Mouse (Mus musculus) ES-E14 (cell line): ENCODE measurements around the gene Bcat1. TPM values are rescaled to one million over a fixed set of nuclear protein-coding genes. Genes with fewer than 3 reads are reported as not detected.

Source experiments
- DNase-seq: peaks from one replicate; pipeline ENCODE4 v3.0.0-alpha.2; 2013; ENCODE audit warnings: low read depth, low spot score
- H3K27ac ChIP-seq: 2 replicates; pipeline ENCODE4 v1.5.1; 2012; ENCODE audit warnings: low read depth, mild to moderate bottlenecking, low read length, moderate library complexity, mixed read lengths; ENCODE audit not compliant: poor library complexity, insufficient read depth, severe bottlenecking
- H3K36me3 ChIP-seq: 2 replicates; pipeline ENCODE4 v1.6.1; 2012; ENCODE audit warnings: mild to moderate bottlenecking, low read length, moderate library complexity, mixed read lengths; ENCODE audit not compliant: control insufficient read depth, poor library complexity, insufficient read depth, severe bottlenecking
- H3K4me1 ChIP-seq, 2 experiments: fragments of 150-350 bp in 1 of 2; sonication (generic) in 1 of 2; 2 replicates each; pipeline ENCODE4 v1.6.1; 2012; ENCODE audit warnings: low read length in 2 of 2, mild to moderate bottlenecking in 1 of 2, mixed read lengths in 1 of 2; ENCODE audit not compliant: control insufficient read depth in 2 of 2, insufficient read depth in 2 of 2, poor library complexity in 1 of 2
- H3K4me3 ChIP-seq, 2 experiments: fragments of 150-350 bp in 1 of 2; sonication (generic) in 1 of 2; 2 replicates each; pipeline ENCODE4 v1.5.1; 2012; ENCODE audit warnings: low read length in 2 of 2, low read depth in 1 of 2, mild to moderate bottlenecking in 1 of 2, mixed read lengths in 1 of 2; ENCODE audit not compliant: insufficient read depth in 1 of 2, poor library complexity in 1 of 2, severe bottlenecking in 1 of 2
- H3K9ac ChIP-seq: 2 replicates; pipeline ENCODE4 v1.6.1; 2012; ENCODE audit warnings: low read depth, mild to moderate bottlenecking, low read length, mixed read lengths; ENCODE audit not compliant: poor library complexity, insufficient read depth, severe bottlenecking
- H3K9me3 ChIP-seq: fragments of 150-350 bp; sonication (generic); 2 replicates; pipeline ENCODE4 v1.6.1; 2012; ENCODE audit warnings: low read depth, mild to moderate bottlenecking, low read length; ENCODE audit not compliant: control insufficient read depth, insufficient read depth
- CHD2 ChIP-seq: IDR thresholded peaks from 2 replicates; pipeline ENCODE4 v1.6.1; 2014; ENCODE audit warnings: mild to moderate bottlenecking, low read depth, low read length, inconsistent platforms
- HCFC1 ChIP-seq: IDR thresholded peaks from 2 replicates; pipeline ENCODE4 v1.6.1; 2012; ENCODE audit warnings: low read length, inconsistent platforms, borderline replicate concordance; ENCODE audit not compliant: insufficient read depth
- MAFK ChIP-seq: IDR thresholded peaks from 2 replicates; pipeline ENCODE4 v1.6.1; 2014; ENCODE audit warnings: mild to moderate bottlenecking, low read depth, low read length, inconsistent platforms; ENCODE audit not compliant: insufficient read depth
- ZC3H11A ChIP-seq: IDR thresholded peaks from 2 replicates; pipeline ENCODE4 v1.6.1; 2012; ENCODE audit warnings: low read depth, mild to moderate bottlenecking, inconsistent platforms, low read length, borderline replicate concordance
- ZNF384 ChIP-seq: IDR thresholded peaks from 2 replicates; pipeline ENCODE4 v1.6.1; 2012; ENCODE audit warnings: low read depth, low read length, inconsistent platforms
- in situ Hi-C, 2 experiments: fragments of 600-800 bp; cut with MboI; formaldehyde crosslinking; loops; one replicate each; pipeline ENCODE4 v1.15.1; 2025; ENCODE audit warnings: low sequenced_read_pairs in 2 of 2, inconsistent platforms in 1 of 2; ENCODE audit not compliant: unreplicated experiment in 2 of 2
- total RNA-seq: library from RNA; depleted of rRNA; stranded (reverse); fragments of 300-350 nt; gene quantifications from 2 replicates; pipeline ENCODE4 v1.2.3, GENCODE M21; 2012

Bcat1 gene
- total RNA-seq, 1 experiment: 180 TPM

- Histone ChIP-seq H3K36me3 (peaks cover 37% of the 10 kb centered on the region), H3K9me3 (no peaks in the 10 kb centered on the region), H3K4me1 (peaks cover 0 to 2% of the 10 kb centered on the region in 2 experiments; a peak in 1 of 4 replicates), H3K9ac (peak overlapping the region; percentile 40; the same call in 1 of the 2 replicates), H3K27ac (no peak overlapping the region), H3K4me3 (no peak overlapping the region; a peak in 1 of 4 replicates)
- no peak for TF ChIP-seq HCFC1
- TF ChIP-seq MAFK: no peak
- TF ChIP-seq ZC3H11A: no peak
- in situ Hi-C loops: no loop called here
- no peak for DNase-seq
Measured at GRCm38 (mm10) chr6:145040732-145041131, 35.3 kb downstream of the Bcat1 start.

GRCm38 (mm10) chr6:145037626-145038025 is 38.4 kb downstream of the Bcat1 start:
- peaks cover 0 to 2% of the 10 kb centered on the region in 2 experiments; a peak in 1 of 4 replicates for H3K4me1 ChIP-seq
- no peak overlapping the region for H3K27ac ChIP-seq
- H3K9me3 ChIP-seq: no peaks in the 10 kb centered on the region
- H3K9ac ChIP-seq: no peak overlapping the region
- TF ChIP-seq ZNF384: 0 out of 2 replicates have a peak, but pooled peaks have one; percentile 15
- TF ChIP-seq CHD2: no peak
- in situ Hi-C loops: no loop called here
- H3K4me3 ChIP-seq: no peak overlapping the region
- no peak for DNase-seq
- peaks cover 44% of the 10 kb centered on the region for H3K36me3 ChIP-seq

GRCm38 (mm10) chr6:145035412-145035811 is 40.6 kb downstream of the Bcat1 start:
- Histone ChIP-seq H3K4me3 (no peak overlapping the region), H3K4me1 (no peaks in the 10 kb centered on the region), H3K36me3 (peaks cover 54% of the 10 kb centered on the region), H3K9me3 (no peaks in the 10 kb centered on the region), H3K27ac (no peak overlapping the region), H3K9ac (no peak overlapping the region)
- no peak for TF ChIP-seq ZNF384
- in situ Hi-C loops: no loop called here
- DNase-seq: no peak

GRCm38 (mm10) chr6:145030587-145030986 is 45.4 kb downstream of the Bcat1 start:
- Histone ChIP-seq H3K9me3 (peaks cover 2% of the 10 kb centered on the region; the same call in 1 of the 2 replicates), H3K27ac (no peak overlapping the region; the same call in 1 of the 2 replicates), H3K4me3 (no peak overlapping the region), H3K9ac (no peak overlapping the region), H3K4me1 (no peaks in the 10 kb centered on the region), H3K36me3 (peaks cover 48% of the 10 kb centered on the region)
- TF ChIP-seq MAFK (no peak), ZNF384 (no peak), CHD2 (no peak), ZC3H11A (no peak)
- DNase-seq: no peak
- in situ Hi-C loops: no loop called here

GRCm38 (mm10) chr6:145023990-145024389 is 52.0 kb downstream of the Bcat1 start:
- Histone ChIP-seq H3K4me1 (0 out of 4 replicates have a peak, but pooled peaks cover 0 to 2% of the 10 kb centered on the region in 2 experiments), H3K4me3 (no peak overlapping the region), H3K27ac (no peak overlapping the region), H3K9me3 (peaks cover 2% of the 10 kb centered on the region; the same call in 1 of the 2 replicates), H3K9ac (no peak overlapping the region), H3K36me3 (peaks cover 36% of the 10 kb centered on the region)
- in situ Hi-C loops: no loop called here
- DNase-seq: no peak
- TF ChIP-seq ZNF384: no peak
- TF ChIP-seq HCFC1: no peak
- TF ChIP-seq CHD2: no peak
- TF ChIP-seq ZC3H11A: no peak
- TF ChIP-seq MAFK: no peak
